Mouse (Mus musculus): ENCODE results near the gene Cdca3.
A peak's percentile ranks its signal among the peaks of the same experiment; 100 is the strongest.

Cdca3 gene

GRCm38 (mm10) chr6:124863658-124864298 is 34.4 kb downstream of the Cdca3 start, which contains the start of gene Gpr162:
Gpr162 (minus strand) TSS chr6:124863983.
- DNase-seq (ENCODE audit: low spot score in 2 of 2) = peak in 1 of 2 experiments; percentile 63

- DNase-seq (ENCODE audit: low spot score in 2 of 2) = peak in 1 of 2 experiments; percentile 49
Observed at GRCm38 (mm10) chr6:124865766-124866362, 36.5 kb downstream of the Cdca3 start.

GRCm38 (mm10) chr6:124866560-124866959 is 37.2 kb downstream of the Cdca3 start:
- DNase-seq (ENCODE audit: low spot score in 2 of 2) = peak in 1 of 2 experiments; percentile 5

GRCm38 (mm10) chr6:124874348-124874747 is 45.0 kb downstream of the Cdca3 start:
- no peak for DNase-seq (ENCODE audit: low spot score in 2 of 2)

- no peak for DNase-seq (ENCODE audit: low spot score in 2 of 2)
Observed at GRCm38 (mm10) chr6:124879390-124879789, 50.0 kb downstream of the Cdca3 start.

GRCm38 (mm10) chr6:124881821-124882220 is 52.5 kb downstream of the Cdca3 start:
- DNase-seq (ENCODE audit: low spot score in 2 of 2) = no peak
